Mouse (Mus musculus): ENCODE measurements around the gene Fam219b.

Fam219b gene

DNA sequence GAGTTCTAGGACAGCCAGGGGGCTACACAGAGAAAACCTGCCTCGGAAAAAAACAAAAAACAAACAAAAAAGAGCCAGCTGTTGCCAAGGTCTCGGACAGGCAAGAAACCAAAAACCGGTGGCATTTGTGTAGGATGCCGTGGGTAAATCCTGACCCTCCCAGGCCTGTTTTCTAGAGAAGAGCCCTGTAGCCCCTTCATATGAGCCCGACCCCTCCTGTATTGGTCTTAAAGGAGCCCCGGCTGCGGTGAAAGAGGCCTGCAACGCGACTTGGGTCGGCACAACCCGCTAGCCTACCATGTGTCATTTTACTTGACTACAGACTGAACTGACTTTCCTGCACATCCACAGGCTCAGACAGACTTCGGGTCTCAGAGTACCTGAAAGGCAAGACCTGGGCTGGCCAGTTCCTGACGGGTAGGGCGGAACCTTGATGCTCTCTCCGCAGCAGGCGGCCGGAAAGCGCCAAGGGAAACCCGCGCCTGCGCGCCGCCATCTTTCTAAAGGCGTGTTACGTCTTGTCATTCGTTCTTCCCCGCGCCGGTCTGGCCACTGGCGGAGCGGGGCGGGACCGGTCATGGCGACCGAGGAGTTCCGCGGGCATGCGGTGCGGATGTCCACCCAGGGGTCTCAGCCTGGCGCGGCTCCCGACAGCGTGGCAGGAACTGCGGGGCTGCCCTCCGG lies at the start of gene Fam219b:
Gene Fam219b (plus strand): TSS at position 485 of the 684 bp plus-strand sequence.
- in situ Hi-C loops (cut with MboI, MseI) = no loop called here

DNA sequence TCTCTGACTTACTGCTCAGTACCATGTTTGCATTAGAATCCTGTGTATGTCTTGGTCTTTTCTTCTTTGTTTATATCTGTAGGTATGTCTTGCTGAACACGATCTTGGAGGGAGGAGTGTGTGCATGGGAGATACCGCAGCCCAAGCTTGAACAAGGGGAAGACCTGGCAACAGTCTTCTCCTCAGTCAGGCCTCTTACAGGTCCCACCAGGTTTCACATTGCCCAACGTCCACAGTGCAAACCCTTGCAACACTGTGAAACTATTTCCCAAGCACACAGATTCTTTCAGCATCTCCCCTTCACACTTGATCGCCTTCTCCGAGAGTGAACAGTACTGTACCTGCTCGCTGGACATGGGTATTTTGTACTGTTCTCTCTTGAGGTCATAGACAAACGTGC lies 49.5 kb upstream of the Fam219b start:
- in situ Hi-C loops (cut with MboI, MseI) = no loop called here

DNA sequence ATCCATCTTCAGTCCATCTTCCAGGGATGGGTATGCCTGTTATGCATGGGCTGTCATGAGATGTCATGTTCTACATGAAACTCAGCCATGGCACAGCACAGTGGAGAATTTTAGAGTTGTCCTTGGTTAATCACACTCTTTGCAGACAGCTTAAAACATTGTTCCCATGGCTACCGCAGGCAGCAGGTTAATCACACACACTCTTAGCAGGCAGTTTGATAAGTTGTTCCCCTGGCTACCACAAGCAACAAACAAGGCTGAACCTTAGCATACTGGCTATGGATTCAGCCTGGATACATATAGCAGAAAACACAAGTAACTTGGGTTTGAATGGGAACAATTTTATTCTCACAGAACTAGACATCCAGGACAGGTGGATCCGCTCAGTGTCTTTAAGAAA lies 43.8 kb upstream of the Fam219b start:
- in situ Hi-C loops (cut with MboI, MseI) = no loop called here

DNA sequence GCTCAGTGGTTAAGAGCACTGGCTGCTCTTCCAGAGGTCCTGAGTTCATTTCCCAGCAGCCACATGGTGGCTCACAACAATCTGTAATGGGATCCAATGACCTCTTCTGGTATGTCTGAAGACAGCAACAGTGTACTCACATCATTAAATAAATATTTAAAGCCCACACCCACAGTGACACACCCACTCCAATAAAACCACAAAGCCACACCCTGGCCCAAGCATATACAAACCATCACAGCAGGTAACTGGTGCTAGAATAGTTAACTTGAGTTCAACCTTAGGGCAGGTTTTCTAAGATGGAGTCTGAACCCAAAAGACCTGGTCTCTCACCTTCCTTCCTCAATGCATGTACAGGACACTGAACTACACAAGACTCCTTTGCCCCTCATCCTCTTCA lies 42.4 kb upstream of the Fam219b start:
- in situ Hi-C loops (cut with MboI, MseI) = no loop called here

DNA sequence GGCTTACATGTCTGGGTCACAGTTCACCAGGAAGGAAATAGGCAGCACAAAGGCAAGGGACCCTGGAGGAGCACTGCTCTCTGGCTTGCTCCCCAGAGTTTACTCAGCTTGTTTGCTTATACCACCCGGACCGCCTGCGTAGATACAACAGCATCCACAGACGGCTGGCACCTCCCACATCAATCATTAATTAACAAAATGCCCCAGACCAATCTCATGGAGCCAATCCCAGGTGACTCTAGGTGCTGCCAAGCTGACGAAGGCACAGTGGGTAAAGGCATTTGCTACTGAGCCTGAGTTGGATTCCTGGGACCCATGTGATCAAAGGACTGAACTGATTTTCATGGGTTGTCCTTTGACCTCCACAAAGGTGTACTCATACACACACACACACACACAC lies 40.1 kb upstream of the Fam219b start:
- in situ Hi-C loops (cut with MboI, MseI) = no loop called here

DNA sequence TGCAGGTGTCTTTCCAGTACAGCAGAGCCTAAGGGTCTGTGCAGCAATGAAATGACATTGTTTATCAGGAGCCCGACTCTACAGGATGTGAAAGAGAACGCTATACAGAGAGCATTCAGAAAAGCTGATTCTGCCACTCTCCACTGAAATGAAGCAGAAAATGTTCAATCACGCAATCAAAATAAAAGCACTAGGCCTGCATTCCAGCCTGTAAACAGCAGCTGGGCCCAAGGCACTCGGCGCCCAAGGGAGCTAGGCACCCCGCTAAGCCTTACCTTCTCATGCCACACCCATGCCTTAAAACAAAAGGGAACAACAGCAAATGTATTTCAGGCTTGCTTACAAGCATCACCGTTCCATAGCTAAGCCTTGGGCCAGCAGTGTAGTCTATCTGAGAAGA lies 38.8 kb upstream of the Fam219b start:
- in situ Hi-C loops (cut with MboI, MseI) = no loop called here

DNA sequence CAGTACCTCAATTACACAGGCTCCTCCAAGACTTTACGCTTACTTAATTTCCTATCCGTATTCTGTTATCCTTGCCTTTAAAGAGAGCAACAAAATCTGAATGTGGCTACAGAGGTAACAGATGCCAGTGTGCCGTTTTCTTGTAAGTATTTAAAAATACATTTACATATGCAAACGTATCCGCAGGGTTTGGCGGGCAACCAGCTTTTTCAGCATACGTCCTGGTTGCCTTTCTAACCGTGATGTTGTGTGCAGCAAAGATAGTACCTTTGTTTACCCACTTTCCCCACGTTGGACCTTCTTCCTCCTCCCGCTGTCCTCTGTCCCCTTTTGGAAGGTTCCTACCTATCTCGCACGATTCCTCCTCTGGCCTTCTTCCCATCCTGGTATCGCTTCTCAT lies 35.9 kb upstream of the Fam219b start:
- in situ Hi-C loops (cut with MboI, MseI) = no loop called here

DNA sequence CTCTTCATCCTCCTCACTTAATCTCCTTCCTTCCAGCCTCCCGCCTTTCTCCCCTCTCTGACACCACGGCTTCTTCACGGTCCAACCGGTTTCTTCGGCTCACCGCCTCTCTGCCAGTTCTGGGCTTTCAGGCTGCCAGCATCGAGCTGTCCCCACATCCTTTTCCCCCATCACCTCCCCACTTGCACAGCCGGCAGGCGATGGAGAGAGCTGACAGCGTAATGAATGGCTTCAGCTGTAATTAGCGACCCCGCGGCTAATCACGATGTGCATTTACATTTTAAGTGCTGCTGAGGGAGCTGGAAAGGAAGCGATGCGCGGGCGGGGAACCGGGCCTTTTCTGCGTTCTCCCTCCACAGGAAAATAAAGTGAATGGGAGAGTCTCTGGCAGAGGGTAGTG lies 35.5 kb upstream of the Fam219b start:
- in situ Hi-C loops (cut with MboI, MseI) = no loop called here

DNA sequence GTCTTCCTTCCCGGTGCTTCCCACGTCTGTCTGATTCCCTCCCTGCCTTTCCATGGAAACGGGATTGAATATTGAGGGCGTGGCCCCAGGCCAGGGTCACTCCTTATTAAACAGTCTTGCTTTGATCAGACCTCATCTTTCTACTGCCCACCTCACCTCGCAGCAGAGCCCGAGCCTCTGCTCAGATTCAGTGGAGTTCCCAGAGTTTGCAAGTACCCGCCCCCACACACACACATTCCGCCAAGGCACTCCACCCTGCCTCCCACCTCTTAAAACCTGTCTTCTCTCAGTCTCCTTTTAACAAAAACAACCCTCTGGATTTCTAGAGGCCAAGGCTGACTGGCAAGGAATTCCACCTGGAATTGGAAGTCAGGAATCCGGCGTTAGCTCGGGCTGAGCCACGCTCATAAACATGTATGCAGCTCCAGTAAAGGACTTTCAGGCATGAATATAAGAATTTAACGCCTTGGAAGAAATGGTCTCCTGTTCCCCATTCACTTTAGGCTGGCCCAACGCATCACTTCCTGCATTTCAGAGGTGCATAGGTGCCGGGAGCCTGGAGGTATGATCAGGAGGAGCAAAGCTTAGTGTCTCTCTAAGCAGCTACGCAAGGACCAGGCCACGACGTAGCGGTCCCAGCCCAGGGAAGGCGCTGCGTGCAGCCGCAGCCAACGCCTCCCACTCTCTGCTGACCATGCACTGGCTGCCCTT lies 34.3 kb upstream of the Fam219b start:
- in situ Hi-C loops (cut with MboI, MseI) = no loop called here

DNA sequence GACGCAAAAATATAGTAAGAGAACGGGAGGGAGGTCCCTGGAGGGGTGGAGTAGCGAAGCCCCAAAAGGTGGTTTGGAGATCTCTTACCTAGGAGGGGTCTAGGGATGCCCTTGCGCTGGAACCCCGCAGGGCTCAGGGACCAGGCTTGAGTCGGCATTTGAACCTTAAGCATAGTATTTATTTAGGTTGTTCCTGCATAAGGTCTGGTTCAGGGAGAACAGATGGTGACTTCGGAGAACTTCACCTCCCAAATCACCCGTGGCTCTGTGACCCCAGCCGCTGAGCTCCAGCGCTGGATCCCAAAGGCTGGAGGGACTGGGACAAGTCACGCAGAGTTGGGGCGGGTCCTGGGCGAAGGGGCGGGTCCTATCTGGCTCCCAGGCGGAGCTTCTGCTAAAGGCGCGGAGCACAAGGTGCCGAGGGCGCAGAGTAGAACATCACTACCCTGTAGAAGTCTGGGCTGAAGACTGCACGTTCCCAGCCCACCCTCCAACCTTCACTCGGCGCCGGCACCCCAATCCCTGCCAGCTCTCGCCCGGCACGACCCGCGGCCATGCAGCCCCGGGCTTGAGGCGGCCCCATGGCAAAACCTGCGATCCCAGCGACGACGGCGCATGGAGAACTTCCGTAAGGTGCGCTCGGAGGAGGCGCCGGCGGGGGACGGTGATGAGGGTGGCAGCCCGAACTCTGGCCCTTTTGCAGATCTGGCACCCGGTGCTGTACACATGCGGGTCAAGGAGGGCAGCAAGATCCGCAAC lies 33.5 kb upstream of the Fam219b start, which contains the start of gene Rpp25:
Gene Rpp25 (plus strand): TSS at position 405 of the 759 bp plus-strand sequence.
- in situ Hi-C loops (cut with MboI, MseI) = no loop called here

DNA sequence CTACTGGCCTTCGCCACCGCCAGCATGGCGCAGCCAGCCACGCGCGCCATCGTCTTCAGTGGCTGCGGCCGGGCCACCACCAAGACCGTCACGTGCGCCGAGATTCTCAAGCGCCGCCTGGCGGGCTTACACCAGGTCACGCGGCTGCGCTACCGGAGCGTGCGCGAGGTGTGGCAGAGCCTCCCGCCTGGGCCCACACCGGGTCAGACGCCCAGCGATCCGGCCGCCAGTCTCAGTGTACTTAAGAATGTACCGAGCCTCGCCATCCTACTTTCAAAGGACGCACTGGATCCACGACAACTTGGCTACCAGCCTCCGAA lies 33.0 kb upstream of the Fam219b start:
- in situ Hi-C loops (cut with MboI, MseI) = no loop called here

DNA sequence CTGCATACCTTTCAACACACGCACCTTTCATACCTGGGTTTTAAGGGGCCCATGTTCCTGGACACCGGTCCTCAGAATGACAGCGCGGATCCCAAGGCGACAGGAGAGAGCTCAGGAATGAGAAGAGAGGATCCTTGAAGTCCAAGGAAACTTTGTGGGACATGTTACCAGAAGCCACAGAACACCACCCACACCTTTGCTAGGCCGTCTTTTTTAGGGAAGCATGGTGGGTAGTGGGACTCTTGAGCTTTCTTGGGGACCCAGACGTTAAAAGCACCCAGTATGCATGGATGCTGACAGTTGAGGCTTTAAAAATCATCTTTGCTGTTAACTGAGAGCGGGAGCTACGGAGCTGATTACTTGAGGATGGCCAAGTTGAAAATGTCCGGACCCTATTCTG lies 32.4 kb upstream of the Fam219b start:
- in situ Hi-C loops (cut with MboI, MseI) = no loop called here

DNA sequence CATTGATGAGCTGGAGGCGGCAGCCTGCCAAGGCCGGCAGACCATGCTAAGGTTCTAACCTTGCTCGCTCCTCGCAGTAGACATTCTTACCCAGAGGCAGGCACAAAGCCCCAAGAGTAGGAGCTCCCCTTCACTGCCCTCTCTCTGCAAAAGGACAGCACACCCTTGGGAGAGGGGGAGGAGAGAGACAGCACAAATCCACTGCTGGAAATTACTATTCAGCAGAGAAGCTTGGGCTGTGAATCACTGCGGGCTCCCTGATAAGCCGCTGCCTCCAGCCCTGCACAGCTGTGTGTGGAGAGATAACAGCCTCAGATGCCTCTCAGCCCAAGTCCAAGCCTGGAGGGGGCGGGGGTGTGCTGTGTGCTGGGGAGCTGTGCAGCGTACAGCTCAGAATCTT lies 31.6 kb upstream of the Fam219b start:
- in situ Hi-C loops (cut with MboI, MseI) = no loop called here

DNA sequence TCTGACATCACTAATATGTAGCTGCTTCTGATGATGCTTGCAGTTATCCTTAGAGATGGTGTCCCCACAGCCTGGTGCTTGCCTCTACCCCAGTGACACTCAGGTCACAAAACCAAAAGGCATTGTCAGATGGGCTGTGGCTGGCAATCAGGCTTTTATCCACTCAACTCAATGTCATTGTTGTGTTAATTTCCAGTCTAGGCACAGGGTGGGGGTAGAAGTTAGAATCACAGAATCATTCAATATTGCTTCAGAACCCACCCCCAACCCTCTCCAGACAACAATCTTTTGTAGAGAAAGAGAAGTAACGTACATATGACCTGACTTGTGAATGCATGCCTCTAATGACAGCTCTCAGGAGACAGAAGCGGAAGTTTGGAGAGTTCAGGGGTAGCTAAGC lies 26.8 kb upstream of the Fam219b start:
- in situ Hi-C loops (cut with MboI, MseI) = no loop called here

DNA sequence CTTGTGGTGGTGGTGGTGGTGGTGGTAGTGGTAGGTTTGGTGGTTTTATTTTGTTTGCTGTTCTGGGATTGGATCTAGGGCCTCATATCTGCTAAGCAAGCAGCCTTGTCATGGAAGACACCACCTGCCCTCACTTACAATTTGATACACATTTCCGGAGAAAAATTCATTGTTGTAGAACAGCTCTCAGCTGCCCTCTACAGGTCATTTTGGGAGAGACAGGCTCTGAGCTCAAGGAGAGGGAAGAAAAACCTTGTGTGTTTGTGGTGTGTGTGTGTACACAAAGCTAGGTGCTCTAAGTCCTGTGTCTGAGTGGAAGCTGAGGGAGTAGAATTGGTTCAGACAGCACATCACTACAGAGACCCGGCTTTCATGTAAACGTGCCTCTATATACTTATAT lies 20.2 kb upstream of the Fam219b start:
- in situ Hi-C loops (cut with MboI, MseI) = no loop called here

DNA sequence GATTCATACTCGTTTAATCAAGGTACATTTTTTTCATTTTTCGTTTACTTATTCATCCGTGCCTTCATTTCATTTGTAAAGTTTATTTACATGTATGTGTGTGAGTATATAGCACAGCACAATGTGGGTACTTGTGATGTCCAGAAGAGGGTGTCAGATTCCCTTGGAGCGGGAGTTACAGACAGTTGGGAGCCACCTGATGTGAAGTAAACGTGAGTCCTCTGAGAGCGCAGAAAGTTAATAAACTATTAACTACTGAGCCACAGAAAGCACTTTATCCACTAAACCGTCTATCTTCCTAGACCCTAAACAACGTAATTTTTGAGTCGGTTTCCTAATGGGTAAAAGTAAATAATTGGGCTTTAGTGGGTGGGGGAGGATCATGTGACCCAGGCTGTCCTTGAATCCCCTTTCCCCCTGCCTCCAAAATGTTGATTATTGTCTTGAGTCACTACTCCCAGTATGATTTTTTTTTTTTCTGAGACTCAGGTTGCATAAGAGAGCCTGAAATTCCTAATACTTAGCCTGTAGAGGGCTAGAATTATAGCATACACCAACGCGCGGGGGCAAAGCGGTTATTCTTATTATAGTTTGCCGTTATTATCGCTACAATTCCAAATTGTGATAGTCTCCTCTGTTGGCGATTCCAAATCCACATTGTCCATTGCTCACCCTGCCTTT lies 16.8 kb upstream of the Fam219b start:
- in situ Hi-C loops (cut with MboI, MseI) = no loop called here

DNA sequence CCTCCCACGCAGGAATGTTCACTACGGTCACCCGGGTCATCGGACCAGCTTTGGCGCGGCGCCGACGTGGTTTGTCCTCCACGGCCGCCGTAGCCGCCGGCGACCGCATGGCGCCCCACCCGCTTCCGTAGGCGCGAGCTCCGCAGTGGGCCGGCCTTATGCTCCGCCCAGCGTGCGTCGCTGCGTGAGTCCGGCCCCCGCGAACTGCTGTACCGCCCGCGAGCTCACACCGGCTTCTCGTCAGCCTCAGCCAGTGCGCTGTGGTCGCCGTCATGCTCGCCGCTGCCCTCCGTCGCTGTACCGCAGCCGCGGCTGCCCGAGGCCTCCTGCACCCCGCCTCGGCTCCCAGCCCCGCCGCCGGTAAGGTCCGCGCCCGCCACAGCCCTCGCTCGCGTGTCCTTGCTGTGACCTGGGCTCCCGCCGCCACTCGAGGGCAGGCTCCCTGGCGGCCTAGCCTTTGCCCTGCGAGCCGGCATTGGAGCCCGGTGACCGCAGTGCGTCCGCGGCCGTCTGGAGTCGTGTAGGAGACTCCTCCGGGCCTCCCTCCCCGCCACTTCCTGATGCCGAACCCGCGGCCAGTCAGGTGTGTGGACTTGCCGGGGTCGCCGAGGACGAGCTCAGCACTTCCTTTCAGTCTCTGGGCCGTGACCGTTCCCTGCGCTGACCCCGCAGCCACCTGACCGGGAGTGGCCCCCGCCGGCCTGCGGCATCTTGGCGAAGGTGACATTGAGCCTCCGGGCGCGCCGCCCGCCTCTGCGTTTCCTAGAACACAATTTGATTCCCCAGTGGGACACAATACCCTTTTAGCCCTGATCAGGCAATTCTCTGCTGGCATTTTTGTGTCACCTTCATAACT lies 16.0 kb upstream of the Fam219b start, which contains the start of gene Cox5a:
Gene Cox5a (plus strand): TSS at position 219 of the 856 bp plus-strand sequence.
- in situ Hi-C loops (cut with MboI, MseI) = no loop called here

DNA sequence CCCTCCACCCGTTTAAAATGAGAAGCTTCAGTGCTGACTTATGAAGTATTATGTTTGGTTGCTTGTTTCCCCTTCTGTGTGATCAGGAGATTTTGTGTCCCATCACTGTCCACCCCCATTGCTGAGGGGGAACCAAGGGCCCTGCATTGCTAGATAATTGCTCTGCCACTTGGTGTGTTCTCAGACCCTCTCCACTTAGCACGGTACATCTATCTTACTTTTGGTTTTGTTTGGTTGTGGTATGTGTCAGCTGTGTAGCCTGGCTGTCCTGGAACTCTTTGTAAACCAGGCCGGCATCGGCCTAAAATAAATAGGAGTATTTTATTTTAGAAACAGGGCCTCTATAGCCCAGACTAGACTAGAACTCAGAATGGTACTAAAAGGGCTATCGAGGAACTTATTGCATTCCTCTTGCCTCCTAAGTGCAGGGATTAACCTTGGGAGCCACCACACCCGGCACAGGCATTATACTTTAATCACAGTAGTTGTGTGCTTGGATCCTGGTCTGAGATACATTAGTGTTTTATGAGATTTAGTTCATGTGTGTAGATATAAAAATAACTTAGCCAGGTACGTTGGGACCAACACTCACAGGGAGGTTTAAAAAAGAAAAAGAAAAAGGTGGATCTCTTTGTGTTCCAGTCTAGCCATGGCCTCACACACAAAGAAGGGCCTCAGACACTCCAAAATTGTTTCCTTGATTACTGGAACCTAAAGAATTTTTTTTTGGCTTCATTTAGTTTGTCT lies 15.0 kb upstream of the Fam219b start:
- in situ Hi-C loops (cut with MboI, MseI) = no loop called here

DNA sequence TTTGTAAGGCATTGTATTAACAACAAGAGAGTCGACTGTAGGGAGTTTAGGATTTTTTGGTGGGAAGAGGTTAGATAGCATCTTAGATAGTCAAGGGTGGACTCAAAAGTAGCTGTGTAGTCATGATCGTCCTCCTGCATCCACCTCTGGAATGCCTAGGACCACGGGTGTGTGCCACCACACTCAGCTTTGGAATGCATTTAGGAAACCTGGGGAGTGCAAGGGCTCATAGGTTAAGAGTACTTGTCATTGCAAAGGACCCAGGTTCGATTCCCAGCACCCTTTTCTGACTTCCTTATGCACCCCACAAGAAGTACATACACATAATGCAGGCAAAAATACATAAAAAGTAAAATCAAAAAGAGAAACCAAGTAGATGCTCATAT lies 14.5 kb upstream of the Fam219b start:
- in situ Hi-C loops (cut with MboI, MseI) = no loop called here

DNA sequence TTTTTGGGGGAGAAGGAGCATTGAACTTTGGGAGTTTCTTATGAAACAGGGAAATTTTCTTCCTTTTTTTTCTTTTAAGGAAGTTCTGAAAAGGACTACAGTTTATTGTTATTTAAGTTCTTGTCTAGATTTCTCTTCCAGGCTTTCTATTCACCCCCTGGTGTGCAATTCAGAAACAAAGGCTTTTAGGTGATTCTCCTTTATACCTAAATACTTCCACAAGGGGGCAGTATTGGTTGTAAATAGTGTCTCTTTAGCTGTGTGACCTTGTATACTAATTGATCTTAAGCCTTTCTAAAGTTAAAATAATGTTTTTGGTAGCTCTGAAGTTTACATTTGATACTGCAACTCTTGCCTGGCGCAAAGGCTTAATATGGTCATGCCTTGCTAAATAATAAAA lies 13.6 kb upstream of the Fam219b start:
- in situ Hi-C loops (cut with MboI, MseI) = no loop called here

DNA sequence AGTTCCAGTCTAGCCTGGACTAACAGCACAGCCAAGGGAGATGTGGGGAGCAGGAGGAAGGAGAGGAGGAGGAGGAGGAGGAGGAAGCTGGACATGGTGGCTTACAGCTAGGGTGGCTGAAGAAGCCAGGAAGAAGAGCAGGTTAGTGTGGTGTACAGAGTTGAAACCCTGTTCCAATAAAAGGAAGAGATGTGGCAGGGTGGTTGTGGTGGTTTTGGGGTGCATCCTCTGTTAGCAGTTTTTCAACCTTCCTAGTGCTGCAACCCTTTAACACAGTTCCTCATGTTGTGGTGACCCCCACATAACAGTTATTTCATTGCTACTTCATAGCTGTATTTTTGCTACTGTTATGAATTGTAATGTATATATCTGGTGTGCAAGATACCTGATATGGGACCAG lies 12.9 kb upstream of the Fam219b start:
- in situ Hi-C loops (cut with MboI, MseI) = no loop called here

All from regulatory T cell (primary cell).